Mouse (Mus musculus): ENCODE results near the gene Ms4a6d.
A peak's percentile ranks its signal among the peaks of the same experiment; 100 is the strongest.
"Not testable (repeated sequence)": the region's sequence is repeated elsewhere in the genome, so short reads cannot be mapped to it uniquely, and the experiment has no call there.

The Ms4a6d gene

GRCm38 (mm10) chr19:11604603-11605002 lies at the start of gene Ms4a6d:
Ms4a6d (minus strand) TSS chr19:11604849.
- DNase-seq (ENCODE audit: low read depth, low spot score): no peak

GRCm38 (mm10) chr19:11649564-11649963 lies 44.9 kb upstream of the Ms4a6d start:
- no peak for DNase-seq (ENCODE audit: low read depth, low spot score)

- DNase-seq (ENCODE audit: low read depth, low spot score): no peak
These were observed 41.5 kb upstream of the Ms4a6d start for GRCm38 (mm10) chr19:11646166-11646565.

GRCm38 (mm10) chr19:11640732-11641131 lies 36.1 kb upstream of the Ms4a6d start, which contains the start of gene Ms4a3:
Ms4a3 (minus strand) TSS chr19:11640851.
- DNase-seq (ENCODE audit: low read depth, low spot score): no peak

DNA sequence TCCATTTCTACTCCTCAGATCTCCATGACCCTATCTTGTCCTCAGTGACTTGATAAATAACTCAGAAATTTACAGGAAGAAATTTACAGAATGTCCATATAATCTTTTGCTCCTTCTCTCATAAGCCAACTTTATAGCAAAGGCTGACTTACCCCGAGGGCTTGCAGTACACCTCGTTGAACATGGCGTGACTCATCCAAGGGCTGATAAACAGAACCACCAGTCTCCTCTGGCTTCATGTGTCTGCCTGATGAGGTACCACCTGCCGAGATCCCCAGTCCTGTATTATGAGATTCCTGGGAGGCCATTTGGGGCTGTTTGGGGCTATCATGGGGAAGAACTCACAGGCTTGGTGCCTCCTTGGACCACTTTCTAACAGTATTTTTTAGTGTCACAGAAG lies 34.4 kb upstream of the Ms4a6d start:
- no peak for DNase-seq (ENCODE audit: low read depth, low spot score)

DNA sequence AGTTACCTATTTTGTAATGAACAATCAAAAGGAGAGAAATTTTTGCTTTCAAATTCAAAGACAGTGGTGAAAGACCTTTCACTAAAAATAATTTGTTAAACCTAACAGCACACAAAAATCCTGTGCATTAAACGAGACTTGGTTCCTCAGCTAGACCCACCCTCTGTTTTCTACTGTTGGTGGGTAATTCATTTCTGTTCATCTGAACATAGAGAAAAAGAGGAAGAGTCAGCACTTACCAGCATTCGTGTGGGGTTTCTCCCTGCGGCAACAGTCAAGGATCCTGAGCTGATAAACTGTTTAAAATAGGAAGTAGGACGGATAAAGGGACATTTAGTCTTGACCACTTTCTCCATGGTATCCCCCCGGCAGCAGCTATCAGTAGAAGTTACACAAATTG lies 30.9 kb upstream of the Ms4a6d start:
- no peak for DNase-seq (ENCODE audit: low read depth, low spot score)

DNA sequence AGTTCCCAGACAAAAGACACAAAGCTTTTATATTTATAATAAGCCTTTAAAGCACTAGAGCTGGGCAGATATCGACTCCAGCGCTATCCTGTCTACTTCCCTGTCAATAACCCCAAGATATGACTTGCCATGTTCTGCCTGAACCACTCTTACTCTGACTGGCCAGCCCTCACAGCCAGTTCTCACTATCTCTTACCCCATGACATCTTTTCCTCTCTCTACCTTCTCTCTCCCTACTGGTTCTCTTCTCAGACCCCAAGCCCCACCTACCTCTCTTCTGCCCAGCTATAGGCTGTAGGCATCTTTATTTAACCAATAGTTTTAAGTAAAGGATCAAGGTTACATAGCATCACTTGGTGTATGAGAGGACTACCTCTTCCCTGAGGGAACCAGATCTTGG lies 29.7 kb upstream of the Ms4a6d start:
- DNase-seq (ENCODE audit: low read depth, low spot score): no peak

DNA sequence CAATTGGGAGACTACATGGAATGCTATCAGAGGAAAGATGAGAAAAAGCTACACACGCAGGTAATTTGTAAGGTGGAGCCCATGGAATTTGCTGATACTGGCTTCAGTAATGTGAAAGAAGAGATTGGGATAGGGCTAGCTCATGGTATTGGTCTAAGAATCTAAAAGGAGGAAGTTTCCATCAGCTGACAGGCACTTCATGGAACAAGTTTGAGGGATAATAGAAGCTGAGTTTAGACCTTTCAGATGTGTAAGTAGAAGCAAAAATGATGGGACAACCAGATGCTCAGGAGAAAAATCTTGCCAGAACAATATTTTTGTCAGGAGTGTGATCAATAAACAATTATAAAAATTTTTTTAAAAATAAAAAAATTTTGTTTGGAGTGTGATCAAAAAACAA lies 29.1 kb upstream of the Ms4a6d start:
- no peak for DNase-seq (ENCODE audit: low read depth, low spot score)

- DNase-seq (ENCODE audit: low read depth, low spot score): no peak
These were observed 20.6 kb upstream of the Ms4a6d start for GRCm38 (mm10) chr19:11625231-11625630.

DNA sequence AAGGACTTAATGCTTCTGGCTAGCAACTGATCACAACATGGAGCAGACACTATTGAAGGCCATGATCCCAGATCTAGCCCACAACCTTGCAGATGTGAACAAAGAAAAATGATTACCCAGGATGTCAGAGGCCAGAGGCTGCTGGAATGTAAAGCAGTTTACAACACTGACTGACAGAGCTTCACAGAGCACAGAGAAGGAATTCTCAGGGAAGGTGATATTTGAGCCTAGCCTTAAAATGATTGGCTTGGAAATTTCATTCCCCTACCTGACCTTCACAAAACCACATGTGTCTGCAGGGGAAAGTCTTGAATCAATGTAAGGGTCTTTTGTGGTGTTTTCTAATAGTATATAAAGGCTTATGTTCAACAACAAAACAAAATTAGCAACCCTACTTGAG lies 20.2 kb upstream of the Ms4a6d start:
- no peak for DNase-seq (ENCODE audit: low read depth, low spot score)

- no peak for DNase-seq (ENCODE audit: low read depth, low spot score)
These were observed 18.9 kb upstream of the Ms4a6d start, which contains the start of gene Ms4a2 for GRCm38 (mm10) chr19:11623551-11623950. Ms4a2 (minus strand) TSS chr19:11623719.

GRCm38 (mm10) chr19:11617983-11618382 lies 13.3 kb upstream of the Ms4a6d start:
- DNase-seq (ENCODE audit: low read depth, low spot score): no peak

- DNase-seq (ENCODE audit: low read depth, low spot score): no peak
These were observed 10.2 kb upstream of the Ms4a6d start for GRCm38 (mm10) chr19:11614805-11615204.

DNA sequence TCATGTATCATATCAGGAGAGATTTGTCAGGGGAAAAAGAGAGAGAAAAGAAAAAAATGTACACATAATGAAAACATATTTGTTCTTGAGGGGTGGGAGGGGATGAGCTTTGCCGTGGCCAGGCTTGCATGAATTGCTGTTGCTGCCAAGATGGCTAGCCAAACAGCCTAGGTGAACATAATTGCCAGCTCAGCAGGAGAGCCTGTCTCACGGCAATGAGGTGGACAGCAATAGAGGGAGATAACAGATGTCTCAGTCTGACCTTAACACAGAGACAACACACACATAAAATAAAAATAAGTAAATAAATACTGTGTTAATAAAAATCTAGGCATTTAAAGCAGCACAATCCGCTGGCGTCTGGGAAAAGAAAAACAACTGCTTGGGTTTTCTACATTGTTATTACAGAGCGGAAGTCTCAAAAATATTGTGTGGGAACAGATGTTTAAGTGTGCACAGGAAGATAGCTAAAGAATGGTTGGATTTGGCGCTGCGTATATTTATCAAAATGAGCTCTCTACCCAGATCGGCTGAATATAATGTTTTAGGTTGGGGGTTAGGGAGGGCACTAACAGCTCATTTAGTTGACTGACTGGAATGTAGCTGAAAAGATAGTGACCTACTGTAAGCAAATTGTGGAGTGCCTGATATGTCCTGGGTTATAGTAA lies 9.3 kb upstream of the Ms4a6d start:
- DNase-seq (ENCODE audit: low read depth, low spot score): no peak

- DNase-seq (ENCODE audit: low read depth, low spot score): no peak
These were observed 8.4 kb upstream of the Ms4a6d start for GRCm38 (mm10) chr19:11613084-11613483.

DNA sequence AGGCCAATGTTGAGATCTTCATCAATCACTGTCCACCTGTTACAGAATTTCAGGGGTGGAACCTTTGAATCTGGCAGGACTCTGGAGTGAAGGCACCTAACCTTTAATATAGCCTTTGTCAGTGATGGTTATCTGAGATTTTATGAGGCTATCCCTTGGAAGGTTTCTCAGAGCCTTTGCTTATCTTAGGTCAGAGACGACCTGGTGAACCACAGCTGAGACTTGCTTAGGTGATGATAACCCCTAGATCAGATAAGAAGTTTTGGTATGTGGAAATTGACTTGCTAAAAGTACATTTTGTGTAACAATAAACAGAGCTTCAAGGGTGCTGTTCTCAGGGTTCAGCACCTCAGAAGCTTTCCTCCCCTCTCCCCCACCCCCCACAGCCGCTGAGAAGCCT lies 7.6 kb upstream of the Ms4a6d start:
- DNase-seq (ENCODE audit: low read depth, low spot score): no peak

GRCm38 (mm10) chr19:11611541-11611945 lies 6.9 kb upstream of the Ms4a6d start:
- DNase-seq (ENCODE audit: low read depth, low spot score): peak; percentile 82

DNA sequence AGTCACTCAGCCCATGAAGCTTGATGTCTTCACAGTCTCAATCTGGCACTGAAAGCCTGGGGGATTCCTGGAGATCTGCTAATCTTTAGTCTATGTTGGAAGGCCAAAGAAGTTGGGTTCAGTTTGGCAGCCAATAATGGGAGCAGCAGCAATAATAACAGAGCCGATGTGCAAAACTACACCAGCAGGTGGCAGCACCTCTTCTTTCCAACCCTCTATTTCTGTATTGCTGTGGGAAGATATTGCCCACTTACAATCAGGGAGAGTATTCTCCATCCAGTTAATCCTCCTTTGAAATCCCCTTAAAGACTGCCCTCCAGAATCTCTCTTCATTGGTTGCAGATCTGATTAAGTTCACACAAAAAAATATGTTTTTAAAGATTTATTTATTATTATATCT lies 3.5 kb upstream of the Ms4a6d start:
- DNase-seq (ENCODE audit: low read depth, low spot score): peak; percentile 40

GRCm38 (mm10) chr19:11602026-11602425 lies 2.6 kb downstream of the Ms4a6d start:
- peak; percentile 57 for DNase-seq (ENCODE audit: low read depth, low spot score)

- DNase-seq (ENCODE audit: low read depth, low spot score): no peak
These were observed 3.3 kb downstream of the Ms4a6d start for GRCm38 (mm10) chr19:11601349-11601748.

- no peak for DNase-seq (ENCODE audit: low read depth, low spot score)
These were observed 14.7 kb downstream of the Ms4a6d start for GRCm38 (mm10) chr19:11589891-11590449.

DNA sequence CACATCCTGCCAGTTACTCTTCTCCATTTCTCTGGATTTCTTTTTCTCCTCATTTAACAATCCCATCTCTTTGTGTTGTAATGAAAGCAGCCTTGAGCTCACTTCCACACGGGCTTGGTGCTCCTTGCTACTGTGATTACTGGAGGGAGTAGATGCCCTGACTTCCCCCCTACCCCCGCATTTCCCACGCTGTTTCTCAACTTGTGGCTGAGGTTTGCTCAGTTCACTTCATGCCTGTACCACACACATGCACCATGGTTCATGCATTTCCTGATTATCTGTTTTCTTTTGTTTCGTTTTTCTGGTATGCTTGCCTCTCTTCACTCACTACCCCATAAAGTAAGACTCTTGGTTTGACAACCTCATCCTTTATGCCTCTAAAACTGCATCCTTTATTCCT lies 15.4 kb downstream of the Ms4a6d start:
- no peak for DNase-seq (ENCODE audit: low read depth, low spot score)

DNA sequence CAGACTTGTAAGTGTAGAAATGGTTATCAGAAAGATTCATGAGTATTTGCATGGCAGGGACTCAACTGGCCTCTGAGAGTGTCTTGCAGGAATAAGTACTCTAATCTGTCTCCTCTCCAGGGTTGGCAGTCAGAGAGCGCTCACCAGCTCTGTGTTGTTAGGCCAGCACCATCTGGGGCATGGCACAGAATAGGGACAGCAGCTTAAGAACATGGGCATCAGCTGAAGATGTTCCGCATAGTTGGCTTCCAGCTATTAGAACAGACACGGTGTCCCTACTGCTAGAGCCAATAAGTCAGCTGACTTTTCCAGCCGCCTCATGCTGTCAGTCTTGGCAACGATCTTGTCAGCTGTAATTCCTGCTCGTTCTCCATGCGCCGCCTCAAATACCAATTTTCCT lies 29.7 kb downstream of the Ms4a6d start:
- no peak for DNase-seq (ENCODE audit: low read depth, low spot score)

- DNase-seq (ENCODE audit: low read depth, low spot score): not testable (repeated sequence)
These were observed 45.1 kb downstream of the Ms4a6d start for GRCm38 (mm10) chr19:11559560-11559959.

Data from ES-CJ7 (cell line).